Mouse (Mus musculus): ENCODE measurements at regions not wholly inside any gene's neighbourhood (a gene's known extent, or its start where the extent isn't known, plus 50 kb on each side); places are given as distances from the start of the nearest gene placed in this dataset.
"Not testable (repeated sequence)": the region's sequence is repeated elsewhere in the genome, so short reads cannot be mapped to it uniquely, and the experiment has no call there.

- DNase-seq (ENCODE audit: low spot score): peak; percentile 69
These were observed 108.4 kb upstream of the Spata13 start for GRCm38 (mm10) chr14:60525284-60525962.

- no peak for DNase-seq (ENCODE audit: low spot score)
These were observed 107.8 kb upstream of the Spata13 start for GRCm38 (mm10) chr14:60525979-60526378.

GRCm38 (mm10) chr14:60526832-60527231, 107.0 kb upstream of the Spata13 start:
- DNase-seq (ENCODE audit: low spot score): no peak

GRCm38 (mm10) chr14:60527951-60528350, 105.8 kb upstream of the Spata13 start:
- no peak for DNase-seq (ENCODE audit: low spot score)

DNA sequence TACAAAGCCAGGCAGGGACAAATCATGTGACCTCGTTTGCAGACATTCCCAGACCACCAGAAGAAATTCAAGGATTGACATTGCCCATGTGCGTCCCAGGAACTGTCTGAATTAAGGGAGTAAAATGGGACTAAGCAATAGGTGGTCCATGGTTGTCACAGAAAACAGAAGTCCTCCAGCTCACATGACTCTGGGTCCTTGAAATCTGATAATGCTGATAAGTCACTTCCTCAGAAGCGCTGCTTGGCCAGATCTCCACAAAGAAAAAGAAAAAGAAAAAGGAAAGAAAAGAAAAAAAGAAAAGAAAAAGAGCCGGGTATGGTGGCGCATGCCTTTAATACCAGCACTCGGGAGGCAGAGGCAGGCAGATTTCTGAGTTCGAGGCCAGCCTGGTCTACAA, 105.3 kb upstream of the Spata13 start:
- no peak for DNase-seq (ENCODE audit: low spot score)

DNA sequence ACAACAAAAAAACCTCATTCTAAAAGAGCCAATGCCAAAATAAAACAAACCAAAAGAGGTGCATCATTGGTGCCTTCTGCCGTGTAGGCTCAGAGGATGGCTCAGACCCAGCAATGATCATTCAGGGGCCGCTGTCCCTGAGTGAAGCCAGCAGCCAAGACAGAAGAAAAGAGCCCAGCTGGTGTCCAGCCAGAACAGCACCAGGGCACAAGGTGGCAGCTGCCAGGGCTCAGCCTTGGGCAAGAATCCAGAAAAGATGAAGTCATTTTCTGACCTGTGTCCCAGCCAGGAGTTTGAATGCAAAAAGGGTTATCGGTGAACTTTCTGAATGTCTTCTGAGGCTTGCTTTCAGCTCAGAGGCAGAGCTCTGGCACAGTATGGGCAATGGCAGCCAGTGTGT, 104.8 kb upstream of the Spata13 start:
- no peak for DNase-seq (ENCODE audit: low spot score)

DNA sequence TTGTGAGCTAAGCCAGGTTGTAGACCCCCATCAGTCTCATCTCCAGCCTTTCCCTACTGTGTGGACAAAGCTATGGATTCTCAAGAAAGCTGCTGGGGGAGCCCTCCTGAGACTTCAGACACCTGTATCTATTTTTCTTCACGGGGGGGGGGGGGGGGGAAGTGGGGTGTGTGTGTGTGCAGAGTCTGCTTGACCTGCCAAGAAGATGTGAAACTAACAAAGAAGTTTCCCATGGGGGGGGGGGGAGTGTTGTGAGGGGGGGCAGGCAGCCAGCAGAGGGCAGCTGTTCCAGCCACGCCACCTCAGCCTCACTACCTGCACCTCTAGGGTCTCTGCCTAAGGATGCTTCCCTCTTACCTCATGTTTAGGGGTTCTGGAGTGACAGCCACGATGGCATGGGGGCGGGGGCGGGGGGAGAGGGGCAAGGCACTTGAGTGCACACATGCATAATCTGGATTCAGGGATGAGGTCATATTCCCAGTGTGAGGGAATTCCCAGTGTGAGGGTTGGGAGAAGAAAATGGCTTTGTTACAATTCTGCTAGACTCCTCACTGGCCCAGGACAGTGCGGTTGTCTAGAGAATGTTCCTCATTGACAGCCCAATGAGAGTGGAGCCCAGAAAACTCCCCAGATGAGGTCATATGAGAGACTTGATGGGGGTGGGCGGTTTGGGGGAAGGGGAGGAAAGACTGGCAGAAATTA, 104.0 kb upstream of the Spata13 start:
- no peak for DNase-seq (ENCODE audit: low spot score)

- no peak for DNase-seq (ENCODE audit: low spot score)
These were observed 103.5 kb upstream of the Spata13 start for GRCm38 (mm10) chr14:60530348-60530711.

- DNase-seq (ENCODE audit: low spot score): no peak
These were observed 102.8 kb upstream of the Spata13 start for GRCm38 (mm10) chr14:60530973-60531372.

DNA sequence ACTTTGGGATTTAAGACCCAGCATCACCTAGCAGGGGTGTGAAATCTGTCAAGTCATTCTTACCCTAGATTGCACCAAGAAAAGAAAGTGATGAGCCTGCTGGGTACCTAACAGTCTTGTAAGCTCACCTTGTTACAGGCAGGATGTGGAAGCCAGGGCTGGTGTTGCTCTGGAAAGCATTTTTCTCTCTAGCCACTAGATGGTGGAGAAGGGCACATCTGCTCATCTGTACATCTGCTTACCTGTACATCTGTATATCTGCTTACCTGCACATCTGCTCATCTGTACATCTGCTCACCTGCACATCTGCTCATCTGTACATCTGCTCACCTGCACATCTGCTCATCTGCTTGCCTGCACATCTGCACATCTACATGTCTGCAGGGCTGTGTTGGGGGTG, 102.0 kb upstream of the Spata13 start:
- peak; percentile 28 for DNase-seq (ENCODE audit: low spot score)

DNA sequence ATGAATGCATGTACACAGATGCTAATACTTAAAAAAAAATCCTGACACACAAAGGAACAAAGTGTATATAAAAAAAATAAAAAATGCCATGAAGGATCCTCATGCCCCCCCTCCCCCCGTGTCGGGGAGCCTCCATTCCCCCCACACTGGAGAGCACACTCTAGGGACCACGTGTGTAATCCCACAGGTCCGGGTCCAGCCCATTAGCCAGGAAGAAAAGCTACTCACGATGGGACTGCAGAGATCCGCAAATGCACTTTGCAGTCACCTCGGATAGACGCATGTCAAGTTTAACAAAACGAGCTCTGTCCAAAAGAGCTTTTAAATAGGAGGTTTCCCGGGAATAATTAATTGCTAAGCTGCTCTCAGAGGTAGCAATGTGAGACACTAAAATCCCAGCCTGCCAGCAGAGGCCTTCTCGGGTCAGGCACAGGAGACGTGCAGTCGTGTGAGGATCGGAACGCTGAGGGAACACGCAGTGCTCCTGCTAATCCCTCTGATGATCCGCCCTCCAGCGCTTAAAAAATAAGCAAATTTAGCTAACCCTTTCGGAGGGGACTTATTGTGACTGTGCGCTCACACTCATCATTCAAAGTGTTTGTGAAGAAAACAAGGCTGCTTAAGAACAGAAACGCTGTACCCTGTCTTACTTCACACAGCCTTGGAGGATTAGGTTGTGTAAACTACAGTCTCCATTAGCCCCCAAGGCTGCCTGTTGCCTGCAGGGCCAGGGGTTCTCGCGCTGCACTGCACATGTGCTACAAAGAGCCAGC, 100.2 kb upstream of the Spata13 start:
- no peak for DNase-seq (ENCODE audit: low spot score)

GRCm38 (mm10) chr14:60539040-60539439, 94.8 kb upstream of the Spata13 start:
- DNase-seq (ENCODE audit: low spot score): no peak

- no peak for DNase-seq (ENCODE audit: low spot score)
These were observed 93.7 kb upstream of the Spata13 start for GRCm38 (mm10) chr14:60540111-60540510.

- no peak for DNase-seq (ENCODE audit: low spot score)
These were observed 92.2 kb upstream of the Spata13 start for GRCm38 (mm10) chr14:60541596-60541995.

DNA sequence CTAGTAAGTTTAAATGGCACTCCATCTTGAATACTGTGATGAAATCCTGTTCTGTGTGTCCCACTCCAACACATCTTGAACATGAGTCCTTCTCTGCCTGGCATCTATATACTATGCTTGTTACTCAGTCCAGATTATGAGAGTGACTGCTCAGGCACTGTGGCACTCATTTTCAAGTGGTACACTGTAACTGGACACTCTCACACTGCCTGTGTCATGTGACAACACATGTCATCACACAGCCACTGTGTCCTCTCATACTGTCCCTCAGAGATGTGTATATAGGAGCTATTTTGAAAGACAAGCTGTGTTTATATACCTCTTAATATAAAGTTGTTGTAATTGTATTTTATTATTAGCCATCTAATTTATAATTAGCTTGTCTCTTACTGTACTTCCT, 89.0 kb upstream of the Spata13 start:
- no peak for DNase-seq (ENCODE audit: low spot score)

DNA sequence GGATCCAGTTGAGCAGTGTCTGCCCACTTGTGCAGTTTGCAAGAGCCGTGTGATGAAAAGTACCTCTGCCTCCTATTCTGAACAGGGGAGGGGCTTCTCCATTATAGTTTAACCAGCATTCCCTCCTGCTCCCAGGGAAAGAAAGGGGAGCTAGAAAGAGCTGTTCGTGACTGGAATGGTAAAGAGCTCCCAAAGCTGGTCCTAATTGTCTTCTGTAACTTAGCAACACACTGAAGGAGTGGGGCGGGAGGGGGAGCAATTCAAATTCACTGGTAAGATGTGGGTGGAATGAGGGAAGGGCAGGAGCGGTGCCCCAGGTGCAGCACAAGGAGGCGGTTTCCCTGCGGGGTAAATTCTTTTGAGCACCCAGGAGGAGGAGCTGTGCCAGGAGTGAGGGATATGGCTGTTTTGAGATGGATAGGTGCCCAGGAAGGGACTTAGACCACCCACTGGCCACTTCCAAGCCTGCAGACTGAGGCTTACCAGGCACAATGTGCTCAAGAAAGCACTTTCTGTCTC, 79.5 kb upstream of the Spata13 start:
- no peak for DNase-seq (ENCODE audit: low spot score)

GRCm38 (mm10) chr14:60556541-60556940, 77.3 kb upstream of the Spata13 start:
- no peak for DNase-seq (ENCODE audit: low spot score)

DNA sequence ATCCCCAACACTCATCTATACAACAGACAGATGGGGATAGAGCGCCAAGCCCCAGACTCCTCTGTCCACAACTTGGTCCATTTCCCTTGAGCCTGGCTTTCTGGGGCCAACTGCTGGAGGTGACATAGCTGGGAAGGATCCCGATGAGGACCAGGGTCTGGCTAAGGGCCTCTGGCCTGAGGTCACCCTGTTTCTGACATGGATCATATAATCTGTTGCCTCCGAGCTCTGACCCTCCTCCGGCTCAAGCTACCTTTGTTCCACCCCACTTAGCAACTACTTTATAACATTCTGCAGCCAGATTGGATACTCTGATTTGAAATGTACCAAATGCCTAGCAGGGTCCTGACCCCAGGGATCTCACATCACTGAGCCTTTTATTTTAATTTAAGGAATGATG, 76.8 kb upstream of the Spata13 start:
- DNase-seq (ENCODE audit: low spot score): no peak

GRCm38 (mm10) chr14:60559376-60559775, 74.4 kb upstream of the Spata13 start:
- DNase-seq (ENCODE audit: low spot score): no peak

- DNase-seq (ENCODE audit: low spot score): peak; percentile 51
These were observed 73.8 kb upstream of the Spata13 start for GRCm38 (mm10) chr14:60559826-60560529.

- no peak for DNase-seq (ENCODE audit: low spot score)
These were observed 57.5 kb upstream of the Spata13 start for GRCm38 (mm10) chr14:60576281-60576680.

DNA sequence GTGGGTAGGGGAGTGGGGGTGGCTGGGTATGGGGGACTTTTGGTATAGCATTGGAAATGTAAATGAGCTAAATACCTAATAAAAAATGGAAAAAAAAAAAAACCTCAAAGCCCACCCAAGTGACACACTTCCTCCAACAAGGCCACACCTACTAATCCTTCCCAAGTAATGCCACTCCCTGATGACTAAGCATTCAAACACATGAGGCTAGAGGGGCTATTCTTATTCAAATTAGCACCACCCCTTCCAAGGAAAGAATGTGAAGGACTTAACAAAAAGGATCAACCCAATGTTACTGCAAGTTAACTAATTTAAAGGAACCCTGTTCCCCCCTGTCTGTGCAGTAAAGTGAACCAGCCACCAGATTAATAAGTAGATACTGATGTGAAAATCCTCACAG, 53.7 kb upstream of the Spata13 start:
- not testable (repeated sequence) for DNase-seq (ENCODE audit: low spot score)

Measured in thymus, postnatal 0 days (tissue).